Mouse (Mus musculus): Measurements from ENCODE around the gene Tmem120a. TPM values are rescaled to one million over a fixed set of nuclear protein-coding genes. Genes with fewer than 3 reads are reported as not detected.

Gene Tmem120a
- polyA plus RNA-seq, 1 experiment from 2014 or later, result 37.4 TPM

DNA sequence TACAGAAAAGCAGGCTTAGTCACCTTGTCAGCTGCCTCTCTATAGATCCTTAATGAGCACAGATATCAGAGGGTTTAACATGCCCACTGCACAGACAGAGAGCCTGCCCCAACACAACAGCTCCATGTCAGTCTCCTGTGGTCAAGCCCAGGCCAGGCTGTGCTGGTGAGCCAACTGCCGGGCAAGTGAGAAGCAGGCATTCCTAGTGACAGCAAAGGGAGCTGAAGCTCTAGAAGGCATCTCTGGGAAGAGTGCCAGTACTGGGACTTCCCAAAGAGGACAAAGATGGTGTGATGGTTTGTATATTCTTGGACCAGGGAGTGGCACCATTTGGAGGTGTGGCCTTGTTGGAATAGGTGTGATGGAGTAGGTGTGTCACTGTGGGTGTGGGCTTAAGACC, 6.8 kb upstream of the Tmem120a start:
- Histone ChIP-seq H3K4me3 (ENCODE audit: low read depth, low read length) (no peak overlapping the region), H3K36me3 (ENCODE audit: control insufficient read depth, insufficient read depth, low read length) (no peaks in the 10 kb centered on the region), H3K9me3 (ENCODE audit: control insufficient read depth, low read length) (no peaks in the 10 kb centered on the region), H3K27me3 (ENCODE audit: control insufficient read depth, insufficient read depth, low read length) (no peaks in the 10 kb centered on the region), H3K27ac (replicated peaks) (no peak overlapping the region), H3K4me1 (replicated peaks; ENCODE audit: control insufficient read depth, insufficient read depth) (no peaks in the 10 kb centered on the region), H3K4me2 (replicated peaks; ENCODE audit: low read depth) (no peak overlapping the region), H3K9ac (ENCODE audit: low read length) (no peak overlapping the region)
- ATAC-seq (ENCODE audit: low FRiP score, low TSS enrichment), result no peak
- no peak for TF ChIP-seq CTCF (IDR thresholded peaks at IDR 0.05; ENCODE audit: low read depth)
- no peak for TF ChIP-seq EP300 (optimal IDR thresholded peaks at IDR 0.05)
- 47% methylated on average over 1 of the region's 1 CpGs for WGBS
- DNase-seq (ENCODE audit: low spot score), result no peak

DNA sequence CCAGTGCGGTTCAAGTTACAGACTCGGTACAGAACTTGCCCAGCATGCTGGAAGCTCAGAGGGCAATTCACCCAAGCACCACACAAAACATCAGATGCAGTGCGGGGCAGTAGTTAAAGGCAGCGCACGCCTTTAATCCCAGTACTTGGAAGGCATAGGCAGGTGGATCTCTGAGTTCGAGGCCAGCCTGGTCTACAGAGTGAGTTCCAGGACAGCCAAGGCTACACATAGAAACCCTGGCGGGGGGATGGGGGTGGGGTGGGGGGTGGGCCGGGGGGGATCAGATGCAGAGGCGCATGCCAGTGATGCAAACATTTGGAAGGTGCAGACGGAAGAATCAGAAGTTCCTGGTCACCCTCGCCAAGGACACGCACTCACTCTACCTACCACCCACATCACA, 494 bp upstream of the Tmem120a start:
- Histone ChIP-seq H3K4me2 (replicated peaks; ENCODE audit: low read depth) (peak overlapping the region; percentile 92), H3K9ac (ENCODE audit: low read length) (0 out of 2 replicates have a peak overlapping the region, but pooled peaks have one; percentile 47), H3K4me1 (replicated peaks; ENCODE audit: control insufficient read depth, insufficient read depth) (peaks cover 5% of the 10 kb centered on the region; the same call in 1 of the 2 replicates), H3K27me3 (ENCODE audit: control insufficient read depth, insufficient read depth, low read length) (no peaks in the 10 kb centered on the region), H3K36me3 (ENCODE audit: control insufficient read depth, insufficient read depth, low read length) (0 out of 2 replicates have a peak, but pooled peaks cover 3% of the 10 kb centered on the region), H3K4me3 (ENCODE audit: low read depth, low read length) (peak overlapping the region; percentile 79), H3K9me3 (ENCODE audit: control insufficient read depth, low read length) (no peaks in the 10 kb centered on the region), H3K27ac (replicated peaks) (peak overlapping the region; percentile 79)
- ATAC-seq (ENCODE audit: low FRiP score, low TSS enrichment), result no peak
- DNase-seq (ENCODE audit: low spot score), result no peak
- 17% methylated on average over 8 of the region's 12 CpGs for WGBS
- TF ChIP-seq CTCF (IDR thresholded peaks at IDR 0.05; ENCODE audit: low read depth), result no peak
- TF ChIP-seq EP300 (optimal IDR thresholded peaks at IDR 0.05), result no peak

DNA sequence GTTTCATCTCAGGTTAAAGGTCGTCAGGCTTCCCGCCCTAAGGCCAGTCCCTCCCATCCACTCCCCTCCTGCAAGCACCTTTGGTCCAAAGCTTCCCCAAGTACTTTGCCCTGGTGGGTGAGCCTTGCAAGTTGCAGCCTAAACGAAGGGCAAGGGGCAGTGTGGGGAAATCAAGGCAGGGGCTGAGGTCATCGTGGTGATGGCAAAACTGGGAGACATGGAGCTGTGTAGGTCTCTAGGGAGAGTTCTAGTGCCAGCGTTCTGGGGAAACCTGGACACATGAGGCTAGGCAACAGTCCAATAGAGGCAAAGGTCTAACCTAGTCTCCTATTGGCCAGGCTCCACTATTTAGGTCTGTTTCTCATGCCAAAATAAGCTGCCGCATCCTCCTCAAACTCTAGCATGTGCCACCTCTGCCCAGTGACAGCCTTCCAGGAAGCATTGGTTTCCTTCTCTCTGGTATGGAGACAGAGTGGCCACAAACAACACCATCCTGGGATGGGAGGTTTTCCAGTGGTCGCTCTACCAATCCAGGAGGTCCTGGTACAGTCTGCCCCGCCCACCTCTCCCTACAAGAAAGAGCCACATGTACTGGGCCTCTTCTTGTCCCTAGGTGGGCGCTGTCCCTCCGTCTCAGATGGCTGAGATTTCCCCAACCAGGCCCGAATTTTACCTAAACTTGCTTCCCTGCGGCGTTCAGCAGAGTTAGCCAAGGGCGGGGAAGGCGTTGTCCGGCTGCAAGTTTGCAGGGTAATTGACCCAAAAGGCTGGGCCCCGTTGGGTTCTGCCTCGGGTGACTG, 1.1 kb downstream of the Tmem120a start:
- peak overlapping the region; percentile 79 for H3K4me3 ChIP-seq (ENCODE audit: low read depth, low read length)
- peak; percentile 35; the same call in 1 of the 2 replicates for ATAC-seq (ENCODE audit: low FRiP score, low TSS enrichment)
- peak overlapping the region; percentile 61; the same call in 1 of the 2 replicates for H3K27ac ChIP-seq (replicated peaks)
- TF ChIP-seq CTCF (IDR thresholded peaks at IDR 0.05; ENCODE audit: low read depth), result no peak
- TF ChIP-seq EP300 (optimal IDR thresholded peaks at IDR 0.05), result no peak
- H3K36me3 ChIP-seq (ENCODE audit: control insufficient read depth, insufficient read depth, low read length), result 0 out of 2 replicates have a peak, but pooled peaks cover 3% of the 10 kb centered on the region
- peak; percentile 38 for DNase-seq (ENCODE audit: low spot score)
- H3K9me3 ChIP-seq (ENCODE audit: control insufficient read depth, low read length), result no peaks in the 10 kb centered on the region
- no peaks in the 10 kb centered on the region for H3K27me3 ChIP-seq (ENCODE audit: control insufficient read depth, insufficient read depth, low read length)
- 21% methylated on average over 18 of the region's 18 CpGs for whole genome bisulfite sequencing
- peaks cover 5% of the 10 kb centered on the region; the same call in 1 of the 2 replicates for H3K4me1 ChIP-seq (replicated peaks; ENCODE audit: control insufficient read depth, insufficient read depth)
- H3K9ac ChIP-seq (ENCODE audit: low read length), result peak overlapping the region; percentile 79
- H3K4me2 ChIP-seq (replicated peaks; ENCODE audit: low read depth), result peak overlapping the region; percentile 92

DNA sequence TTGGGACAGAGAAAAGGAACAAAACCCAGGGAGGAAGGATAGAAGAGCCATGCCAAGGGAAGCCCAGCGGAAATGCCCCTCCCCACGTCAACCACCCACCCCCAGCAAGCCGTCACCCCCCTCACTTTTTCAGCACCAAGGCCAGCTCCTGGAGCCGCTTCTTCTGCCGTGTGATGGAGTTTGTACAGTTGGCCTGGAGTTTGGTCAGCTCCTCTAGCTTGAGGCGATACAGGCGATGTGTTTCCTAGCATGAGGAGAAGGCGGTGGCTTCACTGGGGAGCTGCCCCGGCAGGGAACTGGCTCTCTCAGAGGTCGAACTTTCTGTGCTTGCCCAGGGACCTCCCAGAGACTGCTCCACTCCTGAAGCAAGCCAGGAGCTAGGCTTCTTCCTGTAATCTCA, 2.1 kb downstream of the Tmem120a start:
- WGBS, result 59% methylated on average over 10 of the region's 10 CpGs
- DNase-seq (ENCODE audit: low spot score), result peak; percentile 30
- H3K9ac ChIP-seq (ENCODE audit: low read length), result no peak overlapping the region
- no peak overlapping the region for H3K4me2 ChIP-seq (replicated peaks; ENCODE audit: low read depth)
- peaks cover 3% of the 10 kb centered on the region; the same call in 1 of the 2 replicates for H3K36me3 ChIP-seq (ENCODE audit: control insufficient read depth, insufficient read depth, low read length)
- ATAC-seq (ENCODE audit: low FRiP score, low TSS enrichment), result no peak
- no peaks in the 10 kb centered on the region for H3K27me3 ChIP-seq (ENCODE audit: control insufficient read depth, insufficient read depth, low read length)
- H3K4me3 ChIP-seq (ENCODE audit: low read depth, low read length), result no peak overlapping the region
- no peak overlapping the region for H3K27ac ChIP-seq (replicated peaks)
- no peaks in the 10 kb centered on the region for H3K9me3 ChIP-seq (ENCODE audit: control insufficient read depth, low read length)
- no peak for TF ChIP-seq EP300 (optimal IDR thresholded peaks at IDR 0.05)
- no peak for TF ChIP-seq CTCF (IDR thresholded peaks at IDR 0.05; ENCODE audit: low read depth)
- peaks cover 5% of the 10 kb centered on the region; the same call in 1 of the 2 replicates for H3K4me1 ChIP-seq (replicated peaks; ENCODE audit: control insufficient read depth, insufficient read depth)

DNA sequence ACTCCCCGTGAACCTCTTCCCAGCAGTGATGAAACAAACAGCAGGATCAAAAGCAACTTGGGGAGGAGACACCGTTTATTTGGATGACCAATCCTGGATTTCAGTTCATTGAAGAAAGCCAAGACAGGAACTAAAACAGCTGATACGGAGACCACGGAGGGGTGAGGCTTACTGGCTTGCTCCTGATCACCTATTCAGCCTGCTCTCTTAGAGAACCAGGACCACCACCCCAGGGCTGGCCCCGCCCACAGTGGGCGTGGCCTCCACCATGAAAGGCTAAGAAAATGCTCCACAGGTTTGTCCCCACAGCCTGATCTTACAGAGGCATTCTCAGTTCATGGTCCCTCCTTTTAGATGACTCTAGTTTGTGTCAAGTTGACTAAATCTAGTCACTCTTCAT, 6.0 kb downstream of the Tmem120a start:
- no peak overlapping the region for H3K4me2 ChIP-seq (replicated peaks; ENCODE audit: low read depth)
- H3K36me3 ChIP-seq (ENCODE audit: control insufficient read depth, insufficient read depth, low read length), result peaks cover 30% of the 10 kb centered on the region
- ATAC-seq (ENCODE audit: low FRiP score, low TSS enrichment) (no peak), DNase-seq (ENCODE audit: low spot score) (no peak)
- H3K9me3 ChIP-seq (ENCODE audit: control insufficient read depth, low read length), result no peaks in the 10 kb centered on the region
- peaks cover 4% of the 10 kb centered on the region; the same call in 1 of the 2 replicates for H3K4me1 ChIP-seq (replicated peaks; ENCODE audit: control insufficient read depth, insufficient read depth)
- H3K9ac ChIP-seq (ENCODE audit: low read length), result no peak overlapping the region
- no peaks in the 10 kb centered on the region for H3K27me3 ChIP-seq (ENCODE audit: control insufficient read depth, insufficient read depth, low read length)
- 19% methylated on average over 6 of the region's 6 CpGs for WGBS
- H3K4me3 ChIP-seq (ENCODE audit: low read depth, low read length), result no peak overlapping the region
- TF ChIP-seq CTCF (IDR thresholded peaks at IDR 0.05; ENCODE audit: low read depth) (no peak), EP300 (optimal IDR thresholded peaks at IDR 0.05) (no peak)
- no peak overlapping the region for H3K27ac ChIP-seq (replicated peaks)

DNA sequence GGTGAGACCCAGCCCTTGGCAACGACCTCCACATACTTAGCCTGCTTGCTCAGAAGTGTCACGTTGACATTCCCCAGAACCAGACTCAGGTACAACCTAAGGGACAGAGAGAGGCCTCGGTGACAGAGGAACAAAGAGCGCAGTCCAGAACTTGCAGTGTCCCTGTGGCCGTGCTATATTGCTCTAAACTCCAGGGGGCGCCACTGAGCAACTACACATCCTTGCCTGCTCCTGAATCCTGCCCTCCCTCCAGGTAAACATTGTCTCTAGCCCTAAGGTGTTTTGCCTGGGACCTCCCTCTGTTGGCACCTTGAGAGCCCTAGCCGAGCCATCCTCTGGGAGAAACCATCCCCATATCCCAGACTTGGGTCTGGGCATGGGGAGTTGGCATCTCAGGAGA, 7.1 kb downstream of the Tmem120a start:
- DNase-seq (ENCODE audit: low spot score) (no peak), ATAC-seq (ENCODE audit: low FRiP score, low TSS enrichment) (no peak)
- Histone ChIP-seq H3K27ac (replicated peaks) (no peak overlapping the region), H3K9me3 (ENCODE audit: control insufficient read depth, low read length) (no peaks in the 10 kb centered on the region), H3K36me3 (ENCODE audit: control insufficient read depth, insufficient read depth, low read length) (peaks cover 37% of the 10 kb centered on the region), H3K4me3 (ENCODE audit: low read depth, low read length) (no peak overlapping the region), H3K27me3 (ENCODE audit: control insufficient read depth, insufficient read depth, low read length) (no peaks in the 10 kb centered on the region), H3K4me1 (replicated peaks; ENCODE audit: control insufficient read depth, insufficient read depth) (no peaks in the 10 kb centered on the region), H3K9ac (ENCODE audit: low read length) (no peak overlapping the region), H3K4me2 (replicated peaks; ENCODE audit: low read depth) (no peak overlapping the region)
- 79% methylated on average over 7 of the region's 7 CpGs for WGBS
- no peak for TF ChIP-seq EP300 (optimal IDR thresholded peaks at IDR 0.05)
- peak; percentile 68 for TF ChIP-seq CTCF (IDR thresholded peaks at IDR 0.05; ENCODE audit: low read depth)
